ENCODE assay signal across 9 mouse cellular contexts in genomic region chr11:6068181-6068957, GRCm38 (mm10). TPM values are rescaled to one million over a fixed set of nuclear protein-coding genes. Genes with fewer than 3 reads are reported as not detected.
A peak's percentile ranks its signal among the peaks of the same experiment; 100 is the strongest.
DNase-seq lines count a peak whose midpoint lies in the region; ATAC-seq lines count a peak whose summit lies in the region.
"Had no signal": no experiment of that assay in that cellular context is flagged by ENCODE, and none has a peak within 500 bp of the region (broad histone marks: within the 10 kb centered on the region; RNA-seq: fewer than 3 reads in every experiment).

No protein-coding gene starts in this region.

- H3K9me3 ChIP-seq in heart, embryonic 14.5 days (ENCODE audit: control insufficient read depth, low read length): no peaks in the 10 kb centered on the region
- H3K9me3 ChIP-seq in forebrain, embryonic 14.5 days (replicated peaks; ENCODE audit: control insufficient read depth, low read length): no peaks in the 10 kb centered on the region
- no peaks in the 10 kb centered on the region for H3K9me3 ChIP-seq in midbrain, embryonic 10.5 days (replicated peaks)

- WGBS in heart, embryonic 14.5 days: 15% methylated on average over 18 of the region's 19 CpGs
- WGBS in forebrain, embryonic 14.5 days: 6% methylated on average over 18 of the region's 19 CpGs
- WGBS in midbrain, embryonic 10.5 days: 6% methylated on average over 18 of the region's 19 CpGs

- H3K36me3 ChIP-seq in heart, embryonic 14.5 days (ENCODE audit: control insufficient read depth, insufficient read depth, low read length): no peaks in the 10 kb centered on the region
- no peaks in the 10 kb centered on the region for H3K36me3 ChIP-seq in forebrain, embryonic 14.5 days (ENCODE audit: control insufficient read depth, insufficient read depth, low read length)
- no peaks in the 10 kb centered on the region for H3K36me3 ChIP-seq in midbrain, embryonic 10.5 days

- H3K9ac ChIP-seq in heart, embryonic 14.5 days (ENCODE audit: low read length): no peak overlapping the region
- peak overlapping the region; percentile 40; the same call in 1 of the 2 replicates for H3K9ac ChIP-seq in forebrain, embryonic 14.5 days (ENCODE audit: low read length)

- no peak overlapping the region for H3K27ac ChIP-seq in heart, embryonic 14.5 days (replicated peaks in 1 of 2; ENCODE audit: control insufficient read depth in 1 of 2, insufficient read depth in 1 of 2, low read depth in 2 of 2, low read length in 2 of 2)
- no peak overlapping the region for H3K27ac ChIP-seq in forebrain, embryonic 14.5 days (ENCODE audit: low read depth, low read length)
- H3K27ac ChIP-seq in midbrain, embryonic 10.5 days (replicated peaks): no peak overlapping the region

- no peak overlapping the region for H3K4me3 ChIP-seq in heart, embryonic 14.5 days (ENCODE audit: control insufficient read depth in 1 of 2, insufficient read depth in 1 of 2, low read depth in 1 of 2, low read length in 2 of 2)
- peak overlapping the region; percentile 17 for H3K4me3 ChIP-seq in forebrain, embryonic 14.5 days (ENCODE audit: low read depth, low read length)
- H3K4me3 ChIP-seq in midbrain, embryonic 10.5 days: peak overlapping the region; percentile 34

- H3K27me3 ChIP-seq in heart, embryonic 14.5 days (ENCODE audit: control insufficient read depth, insufficient read depth, low read length): peaks cover 73% of the 10 kb centered on the region
- H3K27me3 ChIP-seq in forebrain, embryonic 14.5 days (replicated peaks; ENCODE audit: control insufficient read depth, insufficient read depth, low read length): peaks cover 49% of the 10 kb centered on the region
- H3K27me3 ChIP-seq in midbrain, embryonic 10.5 days (ENCODE audit: low read depth, poor library complexity, severe bottlenecking): peaks cover 80% of the 10 kb centered on the region

- no peak for DNase-seq in heart, postnatal 36 days
- peak; percentile 51 for DNase-seq in MN1 (ENCODE audit: low spot score)
- peak; percentile 78 for DNase-seq in forebrain, embryonic 14.5 days (ENCODE audit: low spot score)
- DNase-seq in midbrain, embryonic 10.5 days (ENCODE audit: low spot score): peak; percentile 33
- DNase-seq in thymus, postnatal 36 days: no peak
- no peak for DNase-seq in thymus, postnatal 25 days
- DNase-seq: cerebellum, postnatal 10 days had no signal

- peak overlapping the region; percentile 29; the same call in 1 of the 2 replicates for H3K4me2 ChIP-seq in heart, embryonic 14.5 days (ENCODE audit: low read length)
- H3K4me2 ChIP-seq in forebrain, embryonic 14.5 days (ENCODE audit: low read length): peak overlapping the region; percentile 38

- intact Hi-C loops in heart, postnatal 36 days (cut with DNase I): no loop called here

- 0 out of 2 replicates have a peak, but pooled peaks have one; percentile 10 for ATAC-seq in heart, embryonic 14.5 days (ENCODE audit: insufficient number of reproducible peaks, insufficient read depth, low FRiP score, low read depth)
- ATAC-seq in forebrain, embryonic 14.5 days: 0 out of 2 replicates have a peak, but pooled peaks have one; percentile 27
- ATAC-seq in CD4-positive, CD25-positive, alpha-beta regulatory T cell, adult 4 months: no peak

- peaks cover 0 to 15% of the 10 kb centered on the region in 2 experiments; a peak in 3 of 4 replicates for H3K4me1 ChIP-seq in heart, embryonic 14.5 days (ENCODE audit: control insufficient read depth in 2 of 2, insufficient read depth in 2 of 2, low read length in 2 of 2)
- no peaks in the 10 kb centered on the region; the same call in 1 of the 2 replicates for H3K4me1 ChIP-seq in forebrain, embryonic 14.5 days (ENCODE audit: control insufficient read depth, insufficient read depth, low read length)
- H3K4me1 ChIP-seq in midbrain, embryonic 10.5 days: peaks cover 38% of the 10 kb centered on the region

RNA-seq across cellular contexts. Expression of gene Camk2b, which starts 2.2 kb away (rescaled TPM):
- 2.4 and 2.5 TPM in 2 replicates for polyA plus RNA-seq in heart, embryonic 14.5 days (2014; fragmentation: Nextera tagmentation; extraction: Ambion mirVana)
- total RNA-seq in heart, postnatal 36 days (2021): 1 to 10 TPM; 6.0 to 8.1 TPM
- polyA plus RNA-seq in forebrain, embryonic 14.5 days (2014; fragmentation: Nextera tagmentation; extraction: Ambion mirVana): 51.6 and 87.1 TPM in 2 replicates
- polyA plus RNA-seq in midbrain, embryonic 10.5 days (2016; fragmentation: Nextera tagmentation; extraction: Ambion mirVana): 0.81 and 2.1 TPM in 2 replicates
- polyA plus RNA-seq in CD4-positive, CD25-positive, alpha-beta regulatory T cell, adult 4 months (2017; shearing (Covaris generic)): 10 to 100 TPM in 1 of 2 experiments, 1 to 10 TPM in 1; 4.2 to 19.3 TPM

Comparison
In these comparisons a context has a peak if more than half of its experiments do, and no peak if none do; other contexts are left out.
1. H3K4me3 ChIP-seq: peak in forebrain, embryonic 14.5 days (single experiment) and midbrain, embryonic 10.5 days (single experiment); none in heart, embryonic 14.5 days (0 of 2).
2. DNase-seq: peak in MN1 (single experiment), forebrain, embryonic 14.5 days (single experiment) and midbrain, embryonic 10.5 days (single experiment); none in heart, postnatal 36 days (0 of 2), thymus, postnatal 36 days (0 of 2) and thymus, postnatal 25 days (single experiment).